Mouse (Mus musculus): ENCODE data around the gene Psme3. TPM values are rescaled to one million over a fixed set of nuclear protein-coding genes. Genes with fewer than 3 reads are reported as not detected.

Psme3 gene
- polyA plus RNA-seq, 1 experiment: 36.7 TPM

DNA sequence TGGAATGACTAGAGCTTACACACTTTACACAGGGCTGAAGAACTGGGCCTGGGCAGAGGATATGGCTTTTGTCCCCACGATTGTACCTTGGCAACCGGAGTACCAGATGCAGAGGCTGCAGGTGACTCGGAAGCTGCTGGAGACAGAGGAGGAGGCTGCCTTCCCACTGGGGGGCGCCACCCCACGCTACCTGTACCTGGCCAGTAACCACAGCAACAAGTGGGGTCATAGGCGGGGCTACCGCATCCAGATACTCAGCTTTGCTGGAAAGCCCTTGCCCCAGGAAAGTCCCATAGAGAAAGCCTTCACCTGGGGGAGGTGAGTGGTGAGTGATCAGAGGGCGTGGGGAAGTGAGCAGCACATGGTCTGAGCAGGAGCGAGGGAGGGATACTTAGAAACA, 19.7 kb downstream of the Psme3 start:
- Histone ChIP-seq H3K4me3 (ENCODE audit: low read depth, low read length) (no peak overlapping the region), H3K27ac (ENCODE audit: insufficient read depth, low read depth, low read length) (no peak overlapping the region), H3K4me1 (ENCODE audit: control insufficient read depth, insufficient read depth, insufficient read length, low read length) (peaks cover 2% of the 10 kb centered on the region; the same call in 1 of the 2 replicates), H3K36me3 (ENCODE audit: control insufficient read depth, insufficient read depth, low read length) (no peaks in the 10 kb centered on the region), H3K27me3 (ENCODE audit: control insufficient read depth, insufficient read depth, low read length) (no peaks in the 10 kb centered on the region)
- peak; percentile 17; the same call in 1 of the 2 replicates for TF ChIP-seq CTCF (IDR thresholded peaks at IDR 0.05; ENCODE audit: extremely low read depth, insufficient read length, insufficient replicate concordance, low read depth, low read length)
- no peak for TF ChIP-seq POLR2A (IDR thresholded peaks at IDR 0.05; ENCODE audit: low read depth, low read length)
- 62% methylated on average over 9 of the region's 9 CpGs for WGBS

- WGBS: 5% methylated on average over 9 of the region's 9 CpGs
Observed at GRCm38 (mm10) chr11:101338123-101338760, 22.2 kb downstream of the Psme3 start.

DNA sequence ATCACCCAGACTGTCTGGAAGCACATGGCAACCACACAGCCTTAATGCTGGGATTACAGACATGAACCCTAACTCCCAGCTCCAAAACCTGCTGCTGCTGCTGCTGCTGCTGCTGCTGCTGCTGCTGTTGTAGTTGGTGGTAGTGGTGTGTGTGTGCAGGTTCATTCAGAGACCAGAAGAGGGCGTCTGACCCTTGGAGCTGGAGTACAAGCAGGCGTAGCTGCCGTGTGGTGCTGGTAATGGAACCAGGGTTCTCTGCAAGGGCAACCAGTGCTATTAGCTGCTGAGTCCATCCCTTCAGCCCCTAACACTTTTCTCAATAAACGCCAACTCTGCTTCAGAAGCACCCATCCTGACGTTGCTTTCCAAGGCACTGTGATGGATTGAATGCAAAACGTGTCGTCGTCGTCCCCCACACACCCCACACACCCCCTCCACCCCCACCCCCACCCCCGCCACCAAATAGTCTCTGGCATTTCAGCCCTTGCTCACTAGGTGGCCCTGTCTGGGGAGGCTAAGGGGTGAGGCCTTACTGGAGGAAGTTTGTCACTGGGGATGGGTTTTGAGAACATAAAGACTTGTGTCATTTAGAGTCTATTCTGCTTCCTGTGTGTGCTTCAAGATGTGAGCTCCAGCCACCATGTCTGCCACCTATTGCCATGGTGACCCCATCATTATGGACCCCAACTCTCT, 31.2 kb downstream of the Psme3 start:
- H3K4me3 ChIP-seq (ENCODE audit: low read depth, low read length): no peak overlapping the region
- WGBS: 77% methylated on average over 10 of the region's 10 CpGs
- H3K27me3 ChIP-seq (ENCODE audit: control insufficient read depth, insufficient read depth, low read length): no peaks in the 10 kb centered on the region
- H3K4me1 ChIP-seq (ENCODE audit: control insufficient read depth, insufficient read depth, insufficient read length, low read length): peaks cover 9% of the 10 kb centered on the region
- H3K36me3 ChIP-seq (ENCODE audit: control insufficient read depth, insufficient read depth, low read length): no peaks in the 10 kb centered on the region
- TF ChIP-seq CTCF (IDR thresholded peaks at IDR 0.05; ENCODE audit: extremely low read depth, insufficient read length, insufficient replicate concordance, low read depth, low read length): no peak
- no peak for TF ChIP-seq POLR2A (IDR thresholded peaks at IDR 0.05; ENCODE audit: low read depth, low read length)
- no peak overlapping the region for H3K27ac ChIP-seq (ENCODE audit: insufficient read depth, low read depth, low read length)

More at GRCm38 (mm10) chr11:101338123-101338760, 22.2 kb downstream of the Psme3 start:
- Histone ChIP-seq H3K27me3 (ENCODE audit: control insufficient read depth, insufficient read depth, low read length) (no peaks in the 10 kb centered on the region), H3K27ac (ENCODE audit: insufficient read depth, low read depth, low read length) (no peak overlapping the region), H3K36me3 (ENCODE audit: control insufficient read depth, insufficient read depth, low read length) (no peaks in the 10 kb centered on the region), H3K4me3 (ENCODE audit: low read depth, low read length) (no peak overlapping the region), H3K4me1 (ENCODE audit: control insufficient read depth, insufficient read depth, insufficient read length, low read length) (peaks cover 2% of the 10 kb centered on the region; the same call in 1 of the 2 replicates)
- TF ChIP-seq POLR2A (IDR thresholded peaks at IDR 0.05; ENCODE audit: low read depth, low read length): no peak
- TF ChIP-seq CTCF (IDR thresholded peaks at IDR 0.05; ENCODE audit: extremely low read depth, insufficient read length, insufficient replicate concordance, low read depth, low read length): no peak

DNA sequence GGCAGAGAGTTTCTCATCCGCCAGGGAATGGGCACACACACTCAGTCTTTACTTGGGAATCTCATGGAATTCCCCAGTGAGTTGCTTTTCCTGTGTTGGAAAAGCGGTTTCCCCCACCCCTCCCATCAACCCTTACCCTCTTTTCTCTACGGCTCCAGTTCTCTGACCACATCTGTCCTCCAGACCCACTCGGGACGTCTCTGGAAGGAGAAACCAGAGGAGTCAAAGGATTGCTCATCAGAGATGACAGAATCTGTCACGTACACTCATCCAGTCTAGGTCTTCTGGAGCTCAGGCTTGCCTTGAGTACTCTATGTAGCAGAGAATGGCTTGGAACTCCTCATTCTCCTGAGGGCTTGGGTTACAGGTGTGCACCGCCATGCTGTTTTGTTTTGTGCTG, 32.8 kb downstream of the Psme3 start:
- TF ChIP-seq POLR2A (IDR thresholded peaks at IDR 0.05; ENCODE audit: low read depth, low read length) (no peak), CTCF (IDR thresholded peaks at IDR 0.05; ENCODE audit: extremely low read depth, insufficient read length, insufficient replicate concordance, low read depth, low read length) (no peak)
- Histone ChIP-seq H3K4me3 (ENCODE audit: low read depth, low read length) (no peak overlapping the region), H3K36me3 (ENCODE audit: control insufficient read depth, insufficient read depth, low read length) (no peaks in the 10 kb centered on the region), H3K4me1 (ENCODE audit: control insufficient read depth, insufficient read depth, insufficient read length, low read length) (peaks cover 10% of the 10 kb centered on the region), H3K27ac (ENCODE audit: insufficient read depth, low read depth, low read length) (no peak overlapping the region), H3K27me3 (ENCODE audit: control insufficient read depth, insufficient read depth, low read length) (no peaks in the 10 kb centered on the region)
- WGBS: 84% methylated on average over 7 of the region's 7 CpGs

DNA sequence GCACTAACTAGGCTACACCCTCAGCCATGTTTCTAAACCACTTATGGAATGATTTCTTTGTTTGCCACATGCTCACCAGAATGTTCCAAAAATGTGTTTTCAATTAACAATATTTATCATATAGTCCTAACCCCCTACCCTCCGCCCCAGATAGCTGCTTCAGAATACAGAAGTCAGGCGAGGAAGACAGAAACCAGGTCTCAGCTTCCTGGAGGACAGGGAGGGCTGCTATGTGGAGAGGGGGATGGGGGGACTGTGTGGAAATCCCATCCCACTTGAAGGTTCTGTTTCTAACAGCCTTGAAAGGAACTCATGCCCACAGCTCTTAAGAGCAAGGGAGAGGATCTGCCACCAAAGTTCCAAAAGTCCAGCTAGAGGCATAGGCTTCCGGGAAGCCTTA, 33.2 kb downstream of the Psme3 start:
- Histone ChIP-seq H3K27me3 (ENCODE audit: control insufficient read depth, insufficient read depth, low read length) (no peaks in the 10 kb centered on the region), H3K36me3 (ENCODE audit: control insufficient read depth, insufficient read depth, low read length) (no peaks in the 10 kb centered on the region), H3K27ac (ENCODE audit: insufficient read depth, low read depth, low read length) (no peak overlapping the region), H3K4me1 (ENCODE audit: control insufficient read depth, insufficient read depth, insufficient read length, low read length) (peaks cover 10% of the 10 kb centered on the region), H3K4me3 (ENCODE audit: low read depth, low read length) (no peak overlapping the region)
- TF ChIP-seq POLR2A (IDR thresholded peaks at IDR 0.05; ENCODE audit: low read depth, low read length) (no peak), CTCF (IDR thresholded peaks at IDR 0.05; ENCODE audit: extremely low read depth, insufficient read length, insufficient replicate concordance, low read depth, low read length) (no peak)
- WGBS: 69% methylated on average over 3 of the region's 3 CpGs

- 26% methylated on average over 11 of the region's 11 CpGs for WGBS
- TF ChIP-seq POLR2A (IDR thresholded peaks at IDR 0.05; ENCODE audit: low read depth, low read length) (no peak), CTCF (IDR thresholded peaks at IDR 0.05; ENCODE audit: extremely low read depth, insufficient read length, insufficient replicate concordance, low read depth, low read length) (no peak)
- H3K27ac ChIP-seq (ENCODE audit: insufficient read depth, low read depth, low read length): peak overlapping the region; percentile 78
- H3K4me1 ChIP-seq (ENCODE audit: control insufficient read depth, insufficient read depth, insufficient read length, low read length): peaks cover 17% of the 10 kb centered on the region
- no peaks in the 10 kb centered on the region for H3K36me3 ChIP-seq (ENCODE audit: control insufficient read depth, insufficient read depth, low read length)
- no peaks in the 10 kb centered on the region for H3K27me3 ChIP-seq (ENCODE audit: control insufficient read depth, insufficient read depth, low read length)
- H3K4me3 ChIP-seq (ENCODE audit: low read depth, low read length): no peak overlapping the region
Observed at GRCm38 (mm10) chr11:101351100-101351720, 35.2 kb downstream of the Psme3 start.

DNA sequence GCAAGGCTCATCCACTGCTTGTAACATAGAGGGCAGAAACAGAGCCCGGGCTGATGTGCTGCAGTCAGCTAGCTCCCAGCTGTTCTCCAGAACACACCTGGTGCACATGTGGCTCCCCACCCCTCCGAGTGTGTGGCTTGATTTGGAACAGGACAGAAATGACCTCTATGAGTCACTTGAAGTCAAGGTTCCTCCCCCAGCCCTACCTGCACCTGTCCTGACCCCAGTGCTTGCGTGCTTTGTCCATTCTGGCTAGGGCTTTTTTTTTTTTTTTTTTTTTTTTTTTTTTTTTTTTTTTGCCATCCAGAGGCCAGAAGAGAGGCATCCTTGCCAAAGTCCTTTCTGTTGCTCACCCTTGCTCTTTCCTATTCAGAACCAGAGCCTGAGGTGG, 35.7 kb downstream of the Psme3 start:
- Histone ChIP-seq H3K27me3 (ENCODE audit: control insufficient read depth, insufficient read depth, low read length) (no peaks in the 10 kb centered on the region), H3K36me3 (ENCODE audit: control insufficient read depth, insufficient read depth, low read length) (no peaks in the 10 kb centered on the region), H3K27ac (ENCODE audit: insufficient read depth, low read depth, low read length) (peak overlapping the region; percentile 78), H3K4me1 (ENCODE audit: control insufficient read depth, insufficient read depth, insufficient read length, low read length) (peaks cover 18% of the 10 kb centered on the region), H3K4me3 (ENCODE audit: low read depth, low read length) (no peak overlapping the region)
- no peak for TF ChIP-seq POLR2A (IDR thresholded peaks at IDR 0.05; ENCODE audit: low read depth, low read length)
- TF ChIP-seq CTCF (IDR thresholded peaks at IDR 0.05; ENCODE audit: extremely low read depth, insufficient read length, insufficient replicate concordance, low read depth, low read length): no peak
- 25% methylated on average over 3 of the region's 3 CpGs for WGBS
